ENCODE assay signal across 23 mouse cellular contexts in genomic region chr2:44780961-44781360, GRCm38 (mm10).
DNase-seq lines count a peak whose midpoint lies in the region; ATAC-seq lines count a peak whose summit lies in the region.
"Had no signal": no experiment of that assay in that cellular context is flagged by ENCODE, and none has a peak within 500 bp of the region (broad histone marks: within the 10 kb centered on the region; RNA-seq: fewer than 3 reads in every experiment).

No protein-coding gene starts in this region.

- H3K27me3 ChIP-seq in midbrain, embryonic 15.5 days (replicated peaks), result no peaks in the 10 kb centered on the region
- H3K27me3 ChIP-seq: CH12.LX; embryonic facial prominence, embryonic 12.5 days; forebrain, embryonic 13.5 days; forebrain, embryonic 15.5 days had no signal

- H3K9me3 ChIP-seq in midbrain, embryonic 15.5 days, result no peaks in the 10 kb centered on the region
- H3K9me3 ChIP-seq: embryonic facial prominence, embryonic 10.5 days; embryonic facial prominence, embryonic 12.5 days; forebrain, embryonic 13.5 days; forebrain, embryonic 15.5 days; G1E had no signal

- H3K36me3 ChIP-seq in midbrain, embryonic 15.5 days (replicated peaks), result 0 out of 2 replicates have a peak, but pooled peaks cover 4% of the 10 kb centered on the region
- H3K36me3 ChIP-seq: embryonic facial prominence, embryonic 10.5 days; embryonic facial prominence, embryonic 12.5 days; forebrain, embryonic 15.5 days; G1E had no signal

- H3K27ac ChIP-seq in midbrain, embryonic 15.5 days, result no peak overlapping the region
- H3K27ac ChIP-seq: embryonic facial prominence, embryonic 10.5 days; embryonic facial prominence, embryonic 12.5 days; forebrain, embryonic 13.5 days; forebrain, embryonic 15.5 days had no signal

- H3K4me3 ChIP-seq in midbrain, embryonic 15.5 days, result no peak overlapping the region
- H3K4me3 ChIP-seq: embryonic facial prominence, embryonic 10.5 days; embryonic facial prominence, embryonic 12.5 days; forebrain, embryonic 13.5 days; forebrain, embryonic 15.5 days had no signal

- WGBS in midbrain, embryonic 15.5 days, result 96% methylated on average over 2 of the region's 2 CpGs

- H3K4me1 ChIP-seq in midbrain, embryonic 15.5 days, result no peaks in the 10 kb centered on the region
- H3K4me1 ChIP-seq: embryonic facial prominence, embryonic 10.5 days; embryonic facial prominence, embryonic 12.5 days; forebrain, embryonic 13.5 days; forebrain, embryonic 15.5 days had no signal

- no peak overlapping the region for H3K9ac ChIP-seq in midbrain, embryonic 15.5 days
- H3K9ac ChIP-seq: embryonic facial prominence, embryonic 12.5 days; forebrain, embryonic 13.5 days; forebrain, embryonic 15.5 days; forebrain, postnatal 0 days had no signal

- no peak overlapping the region for H3K4me2 ChIP-seq in midbrain, embryonic 15.5 days
- H3K4me2 ChIP-seq: embryonic facial prominence, embryonic 12.5 days; forebrain, embryonic 13.5 days; forebrain, embryonic 15.5 days had no signal

- DNase-seq in ES-CJ7 (ENCODE audit: low read depth, low spot score), result peak; percentile 46
- DNase-seq in Muller cell, postnatal 12 days (ENCODE audit: inconsistent ontology term), result peak; percentile 43
- DNase-seq in ZHBTc4 (ENCODE audit: low read depth, low spot score), result peak; percentile 56
- no peak for DNase-seq in ovary, postnatal 10 days (ENCODE audit: low spot score)
- DNase-seq: adrenal gland, adult 2 months; adrenal gland, postnatal 10 days; adrenal gland, postnatal 25 days; B cell, adult 2 months; cerebellum, adult 11 months; cerebellum, adult 18-20 months; cerebellum, adult 8-10 months; cerebellum, adult 9-11 months; cerebellum, postnatal 14 days; cerebellum, postnatal 36 days; forebrain, postnatal 0 days had no signal

- no peak for ATAC-seq in midbrain, embryonic 15.5 days (replicated peaks)
- ATAC-seq: CD4-positive, CD25-positive, alpha-beta regulatory T cell, adult 4 months; forebrain, embryonic 13.5 days; forebrain, embryonic 15.5 days; forebrain, postnatal 0 days had no signal
